Mouse (Mus musculus): ENCODE results near the gene Itgb8.

GRCm38 (mm10) chr12:119157686-119158085 lies 80.9 kb downstream of the Itgb8 start:
- TF ChIP-seq POLR2A (IDR thresholded peaks at IDR 0.05; ENCODE audit: borderline replicate concordance, control insufficient read depth, low read depth, low read length) (no peak), CTCF (IDR thresholded peaks at IDR 0.05; ENCODE audit: control insufficient read depth, insufficient read depth, low read length) (no peak)

Data from bone marrow, adult 2 months (tissue).